Mouse (Mus musculus): Measurements from ENCODE around the gene Enoph1. TPM values are rescaled to one million over a fixed set of nuclear protein-coding genes. Genes with fewer than 3 reads are reported as not detected.
A peak's percentile ranks its signal among the peaks of the same experiment; 100 is the strongest.

The Enoph1 gene
- polyA plus RNA-seq, 1 experiment from 2014 or later: 29.5 TPM

DNA sequence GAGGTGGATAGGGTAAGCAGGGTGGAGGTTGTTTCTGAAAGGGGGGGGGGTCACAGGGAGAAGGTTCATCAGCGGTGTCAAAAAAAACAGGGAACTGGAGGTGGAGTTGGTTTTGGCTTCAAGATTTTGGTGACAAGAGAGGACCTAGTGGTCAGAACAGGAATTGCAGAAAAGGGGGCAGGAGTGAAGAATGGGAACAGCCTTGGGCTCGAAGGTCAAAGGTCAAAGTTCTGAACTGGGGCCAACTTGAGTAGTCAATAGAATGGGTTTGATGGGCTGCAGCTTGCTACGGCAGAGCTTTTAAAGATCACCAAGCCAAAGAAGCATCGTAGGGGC is 32.8 kb upstream of the Enoph1 start:
- Histone ChIP-seq H3K9ac (ENCODE audit: low read length) (no peak overlapping the region), H3K4me1 (ENCODE audit: control insufficient read depth, insufficient read depth, low read length) (peaks cover 15% of the 10 kb centered on the region), H3K4me3 (ENCODE audit: low read length) (no peak overlapping the region), H3K9me3 (replicated peaks; ENCODE audit: control insufficient read depth, low read length) (no peaks in the 10 kb centered on the region), H3K36me3 (ENCODE audit: control insufficient read depth, insufficient read depth) (no peaks in the 10 kb centered on the region), H3K4me2 (ENCODE audit: low read depth, low read length) (no peak overlapping the region), H3K27me3 (ENCODE audit: control insufficient read depth, insufficient read depth, low read length) (no peaks in the 10 kb centered on the region), H3K27ac (ENCODE audit: low read length) (no peak overlapping the region)
- 84% methylated on average over 4 of the region's 4 CpGs for WGBS
- ATAC-seq (replicated peaks; ENCODE audit: extremely low read depth, insufficient read depth, low FRiP score): no peak

DNA sequence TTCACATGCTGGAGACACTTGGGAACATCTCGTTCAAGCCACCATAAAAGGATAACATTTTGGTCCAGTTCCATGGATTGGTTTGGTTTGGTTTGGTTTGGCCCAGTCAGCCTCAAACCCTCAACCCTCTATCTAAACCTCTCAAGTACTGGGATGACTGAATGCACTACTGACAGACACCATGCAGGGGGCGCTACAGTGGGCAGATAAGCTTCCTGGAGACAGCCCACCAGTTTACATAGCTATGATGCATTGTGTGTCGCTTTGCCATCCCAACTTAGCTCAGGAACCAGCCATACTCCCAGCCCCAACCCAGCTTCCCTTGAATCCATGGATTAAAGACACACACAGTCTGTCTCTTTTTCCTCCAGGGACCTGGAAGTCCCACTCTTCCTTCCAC is 31.3 kb upstream of the Enoph1 start:
- Histone ChIP-seq H3K9ac (ENCODE audit: low read length) (no peak overlapping the region), H3K36me3 (ENCODE audit: control insufficient read depth, insufficient read depth) (no peaks in the 10 kb centered on the region), H3K4me3 (ENCODE audit: low read length) (no peak overlapping the region), H3K27me3 (ENCODE audit: control insufficient read depth, insufficient read depth, low read length) (no peaks in the 10 kb centered on the region), H3K4me1 (ENCODE audit: control insufficient read depth, insufficient read depth, low read length) (peaks cover 19% of the 10 kb centered on the region), H3K9me3 (replicated peaks; ENCODE audit: control insufficient read depth, low read length) (no peaks in the 10 kb centered on the region), H3K4me2 (ENCODE audit: low read depth, low read length) (no peak overlapping the region), H3K27ac (ENCODE audit: low read length) (no peak overlapping the region)
- WGBS: 60% methylated on average over 3 of the region's 3 CpGs
- no peak for ATAC-seq (replicated peaks; ENCODE audit: extremely low read depth, insufficient read depth, low FRiP score)

- no peak overlapping the region for H3K4me3 ChIP-seq (ENCODE audit: low read length)
- 0 out of 2 replicates have a peak, but pooled peaks cover 3% of the 10 kb centered on the region for H3K9me3 ChIP-seq (replicated peaks; ENCODE audit: control insufficient read depth, low read length)
- H3K4me1 ChIP-seq (ENCODE audit: control insufficient read depth, insufficient read depth, low read length): peaks cover 7% of the 10 kb centered on the region
- peak overlapping the region; percentile 36; the same call in 1 of the 2 replicates for H3K4me2 ChIP-seq (ENCODE audit: low read depth, low read length)
- no peaks in the 10 kb centered on the region for H3K27me3 ChIP-seq (ENCODE audit: control insufficient read depth, insufficient read depth, low read length)
- peak overlapping the region; percentile 75 for H3K27ac ChIP-seq (ENCODE audit: low read length)
- WGBS: 41% methylated on average over 9 of the region's 9 CpGs
- ATAC-seq (replicated peaks; ENCODE audit: extremely low read depth, insufficient read depth, low FRiP score): peak; percentile 85
- no peaks in the 10 kb centered on the region for H3K36me3 ChIP-seq (ENCODE audit: control insufficient read depth, insufficient read depth)
- no peak overlapping the region for H3K9ac ChIP-seq (ENCODE audit: low read length)
These were observed 27.2 kb upstream of the Enoph1 start for GRCm38 (mm10) chr5:100012599-100012998.

DNA sequence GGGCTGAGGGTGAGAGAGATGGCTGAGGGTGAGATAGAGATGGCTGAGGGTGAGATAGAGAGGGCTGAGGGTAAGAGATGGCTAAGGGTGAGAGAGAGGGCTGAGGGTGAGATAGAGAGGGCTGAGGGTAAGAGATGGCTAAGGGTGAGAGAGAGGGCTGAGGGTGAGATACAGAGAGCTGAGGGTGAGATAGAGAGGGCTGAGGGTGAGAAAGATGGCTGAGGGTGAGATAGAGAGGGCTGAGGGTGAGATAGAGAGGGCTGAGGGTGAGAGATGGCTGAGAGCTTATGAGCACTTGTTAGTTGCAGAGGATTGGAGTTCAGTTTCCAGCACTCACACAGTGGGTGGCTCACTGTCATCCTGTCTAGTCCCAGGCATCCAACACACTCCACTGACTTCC is 19.7 kb upstream of the Enoph1 start:
- Histone ChIP-seq H3K9me3 (replicated peaks; ENCODE audit: control insufficient read depth, low read length) (no peaks in the 10 kb centered on the region), H3K9ac (ENCODE audit: low read length) (no peak overlapping the region), H3K4me3 (ENCODE audit: low read length) (no peak overlapping the region), H3K27me3 (ENCODE audit: control insufficient read depth, insufficient read depth, low read length) (no peaks in the 10 kb centered on the region), H3K27ac (ENCODE audit: low read length) (no peak overlapping the region), H3K4me2 (ENCODE audit: low read depth, low read length) (no peak overlapping the region), H3K4me1 (ENCODE audit: control insufficient read depth, insufficient read depth, low read length) (peaks cover 4% of the 10 kb centered on the region; the same call in 1 of the 2 replicates), H3K36me3 (ENCODE audit: control insufficient read depth, insufficient read depth) (no peaks in the 10 kb centered on the region)
- ATAC-seq (replicated peaks; ENCODE audit: extremely low read depth, insufficient read depth, low FRiP score): no peak

- Histone ChIP-seq H3K9me3 (replicated peaks; ENCODE audit: control insufficient read depth, low read length) (no peaks in the 10 kb centered on the region), H3K36me3 (ENCODE audit: control insufficient read depth, insufficient read depth) (no peaks in the 10 kb centered on the region), H3K27ac (ENCODE audit: low read length) (0 out of 2 replicates have a peak overlapping the region, but pooled peaks have one; percentile 35), H3K4me3 (ENCODE audit: low read length) (no peak overlapping the region), H3K27me3 (ENCODE audit: control insufficient read depth, insufficient read depth, low read length) (no peaks in the 10 kb centered on the region), H3K4me2 (ENCODE audit: low read depth, low read length) (no peak overlapping the region), H3K9ac (ENCODE audit: low read length) (no peak overlapping the region), H3K4me1 (ENCODE audit: control insufficient read depth, insufficient read depth, low read length) (peaks cover 4% of the 10 kb centered on the region)
- no peak for ATAC-seq (replicated peaks; ENCODE audit: extremely low read depth, insufficient read depth, low FRiP score)
- 55% methylated on average over 5 of the region's 5 CpGs for WGBS
These were observed 15.4 kb upstream of the Enoph1 start for GRCm38 (mm10) chr5:100024403-100024802.

- H3K27me3 ChIP-seq (ENCODE audit: control insufficient read depth, insufficient read depth, low read length): no peaks in the 10 kb centered on the region
- H3K4me1 ChIP-seq (ENCODE audit: control insufficient read depth, insufficient read depth, low read length): peaks cover 9% of the 10 kb centered on the region
- no peak for ATAC-seq (replicated peaks; ENCODE audit: extremely low read depth, insufficient read depth, low FRiP score)
- no peaks in the 10 kb centered on the region for H3K36me3 ChIP-seq (ENCODE audit: control insufficient read depth, insufficient read depth)
- H3K4me2 ChIP-seq (ENCODE audit: low read depth, low read length): no peak overlapping the region
- WGBS: 89% methylated on average over 1 of the region's 1 CpGs
- H3K27ac ChIP-seq (ENCODE audit: low read length): no peak overlapping the region
- H3K4me3 ChIP-seq (ENCODE audit: low read length): no peak overlapping the region
- H3K9me3 ChIP-seq (replicated peaks; ENCODE audit: control insufficient read depth, low read length): no peaks in the 10 kb centered on the region
- H3K9ac ChIP-seq (ENCODE audit: low read length): no peak overlapping the region
These were observed 14.9 kb upstream of the Enoph1 start for GRCm38 (mm10) chr5:100024868-100025267.

GRCm38 (mm10) chr5:100030069-100030468 is 9.7 kb upstream of the Enoph1 start:
- Histone ChIP-seq H3K4me3 (ENCODE audit: low read length) (no peak overlapping the region), H3K27me3 (ENCODE audit: control insufficient read depth, insufficient read depth, low read length) (no peaks in the 10 kb centered on the region), H3K4me2 (ENCODE audit: low read depth, low read length) (peak overlapping the region; percentile 25; the same call in 1 of the 2 replicates), H3K9me3 (replicated peaks; ENCODE audit: control insufficient read depth, low read length) (no peaks in the 10 kb centered on the region), H3K9ac (ENCODE audit: low read length) (peak overlapping the region; percentile 26; the same call in 1 of the 2 replicates), H3K36me3 (ENCODE audit: control insufficient read depth, insufficient read depth) (peaks cover 22% of the 10 kb centered on the region), H3K4me1 (ENCODE audit: control insufficient read depth, insufficient read depth, low read length) (peaks cover 30% of the 10 kb centered on the region), H3K27ac (ENCODE audit: low read length) (peak overlapping the region; percentile 87)
- WGBS: 10% methylated on average over 6 of the region's 6 CpGs
- ATAC-seq (replicated peaks; ENCODE audit: extremely low read depth, insufficient read depth, low FRiP score): peak; percentile 90

- Histone ChIP-seq H3K4me3 (ENCODE audit: low read length) (no peak overlapping the region), H3K27me3 (ENCODE audit: control insufficient read depth, insufficient read depth, low read length) (no peaks in the 10 kb centered on the region), H3K36me3 (ENCODE audit: control insufficient read depth, insufficient read depth) (peaks cover 25% of the 10 kb centered on the region), H3K4me2 (ENCODE audit: low read depth, low read length) (no peak overlapping the region), H3K4me1 (ENCODE audit: control insufficient read depth, insufficient read depth, low read length) (peaks cover 37% of the 10 kb centered on the region), H3K27ac (ENCODE audit: low read length) (peak overlapping the region; percentile 6; the same call in 1 of the 2 replicates), H3K9me3 (replicated peaks; ENCODE audit: control insufficient read depth, low read length) (no peaks in the 10 kb centered on the region), H3K9ac (ENCODE audit: low read length) (no peak overlapping the region)
- no peak for ATAC-seq (replicated peaks; ENCODE audit: extremely low read depth, insufficient read depth, low FRiP score)
- 90% methylated on average over 2 of the region's 2 CpGs for WGBS
These were observed 7.7 kb upstream of the Enoph1 start for GRCm38 (mm10) chr5:100032107-100032506.

DNA sequence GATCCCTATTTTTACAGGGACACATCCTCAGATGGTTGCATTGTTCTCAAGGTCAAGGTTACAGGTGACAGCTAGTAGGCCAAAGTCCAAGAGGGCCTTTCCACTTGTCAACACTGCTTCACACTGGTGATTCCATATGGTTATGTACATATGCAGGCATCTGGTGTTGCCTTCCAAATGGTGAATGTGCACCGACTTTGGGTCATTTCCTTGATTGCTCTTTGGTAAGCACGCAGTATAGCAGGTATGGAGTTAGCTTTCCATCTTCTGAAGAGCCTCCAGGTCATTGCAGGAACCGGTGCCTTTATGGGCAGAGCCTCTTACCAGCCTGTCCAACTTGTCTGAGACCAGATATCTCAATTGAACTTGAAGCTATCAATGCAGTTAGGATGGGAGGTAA is 7.1 kb upstream of the Enoph1 start:
- H3K36me3 ChIP-seq (ENCODE audit: control insufficient read depth, insufficient read depth): peaks cover 25% of the 10 kb centered on the region
- no peaks in the 10 kb centered on the region for H3K27me3 ChIP-seq (ENCODE audit: control insufficient read depth, insufficient read depth, low read length)
- WGBS: 61% methylated on average over 3 of the region's 3 CpGs
- no peaks in the 10 kb centered on the region for H3K9me3 ChIP-seq (replicated peaks; ENCODE audit: control insufficient read depth, low read length)
- no peak overlapping the region for H3K9ac ChIP-seq (ENCODE audit: low read length)
- H3K27ac ChIP-seq (ENCODE audit: low read length): peak overlapping the region; percentile 6
- no peak overlapping the region for H3K4me3 ChIP-seq (ENCODE audit: low read length)
- H3K4me2 ChIP-seq (ENCODE audit: low read depth, low read length): no peak overlapping the region
- peaks cover 38% of the 10 kb centered on the region for H3K4me1 ChIP-seq (ENCODE audit: control insufficient read depth, insufficient read depth, low read length)
- no peak for ATAC-seq (replicated peaks; ENCODE audit: extremely low read depth, insufficient read depth, low FRiP score)

All from heart, embryonic 16.5 days (tissue).